ENCODE assay signal across 13 mouse cellular contexts in the genomic region with DNA sequence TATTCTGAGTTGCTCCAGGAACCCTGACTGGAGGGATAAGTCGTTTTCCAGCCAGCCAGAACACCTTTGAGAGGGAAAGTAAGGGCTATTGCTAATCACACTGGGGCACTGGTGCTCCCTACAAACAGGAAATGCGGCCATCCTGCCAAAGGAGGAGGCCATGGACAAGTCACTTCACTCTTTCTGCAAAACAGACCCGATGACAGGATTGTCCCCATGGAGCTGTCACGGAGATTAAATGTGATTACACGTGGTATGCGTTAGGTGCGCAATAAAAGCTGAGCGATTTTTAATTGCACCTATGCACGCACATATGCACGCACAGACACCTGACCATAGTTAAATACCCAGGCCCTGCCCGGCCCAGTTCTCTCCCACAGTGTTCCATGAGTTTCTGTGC. TPM values are rescaled to one million over a fixed set of nuclear protein-coding genes. Genes with fewer than 3 reads are reported as not detected.
DNase-seq lines count a peak whose midpoint lies in the region; ATAC-seq and TF ChIP-seq lines count a peak whose summit lies in the region.
"Had no signal": no experiment of that assay in that cellular context is flagged by ENCODE, and none has a peak within 500 bp of the region (broad histone marks: within the 10 kb centered on the region; RNA-seq: fewer than 3 reads in every experiment).

No protein-coding gene starts in this region.

- WGBS in kidney, adult 2 months: 65% methylated on average over 11 of the region's 11 CpGs
- 50% methylated on average over 11 of the region's 11 CpGs for WGBS in neural tube, embryonic 11.5 days
- 21% methylated on average over 11 of the region's 11 CpGs for WGBS in neural tube, embryonic 15.5 days
- WGBS in stomach, embryonic 16.5 days: 64% methylated on average over 11 of the region's 11 CpGs

- no peak for TF ChIP-seq CTCF in kidney, adult 2 months (conservative IDR thresholded peaks at IDR 0.05; ENCODE audit: insufficient read depth, insufficient read length, low read depth, low read length)

- peak overlapping the region; percentile 7; the same call in 1 of the 2 replicates for H3K9ac ChIP-seq in neural tube, embryonic 11.5 days (ENCODE audit: low read length)
- no peak overlapping the region for H3K9ac ChIP-seq in neural tube, embryonic 15.5 days (replicated peaks)
- peak overlapping the region; percentile 21; the same call in 1 of the 2 replicates for H3K9ac ChIP-seq in stomach, embryonic 16.5 days (ENCODE audit: low read length)
- H3K9ac ChIP-seq: heart, embryonic 15.5 days had no signal

- H3K27me3 ChIP-seq in kidney, adult 2 months (replicated peaks; ENCODE audit: control insufficient read depth, insufficient read depth, low read length): no peaks in the 10 kb centered on the region
- peaks cover 18% of the 10 kb centered on the region for H3K27me3 ChIP-seq in neural tube, embryonic 11.5 days (ENCODE audit: control insufficient read depth, insufficient read depth, low read length)
- peaks cover 30% of the 10 kb centered on the region for H3K27me3 ChIP-seq in neural tube, embryonic 15.5 days (replicated peaks)
- no peaks in the 10 kb centered on the region for H3K27me3 ChIP-seq in stomach, embryonic 16.5 days (ENCODE audit: control insufficient read depth, insufficient read depth, low read length)
- H3K27me3 ChIP-seq: heart, embryonic 15.5 days had no signal

- no peak for ATAC-seq in neural tube, embryonic 11.5 days (ENCODE audit: insufficient read depth, low FRiP score, low TSS enrichment)
- no peak for ATAC-seq in neural tube, embryonic 15.5 days (ENCODE audit: low FRiP score)
- ATAC-seq in stomach, embryonic 16.5 days (ENCODE audit: insufficient read depth, low FRiP score): no peak

- no peak overlapping the region for H3K4me3 ChIP-seq in kidney, adult 2 months (ENCODE audit: insufficient read depth, low read depth, low read length)
- no peak overlapping the region for H3K4me3 ChIP-seq in neural tube, embryonic 11.5 days (ENCODE audit: low read depth, low read length)
- H3K4me3 ChIP-seq in neural tube, embryonic 15.5 days (replicated peaks): no peak overlapping the region
- H3K4me3 ChIP-seq in stomach, embryonic 16.5 days (replicated peaks; ENCODE audit: low read length): no peak overlapping the region
- H3K4me3 ChIP-seq: heart, embryonic 15.5 days had no signal

- H3K27ac ChIP-seq in kidney, adult 2 months (ENCODE audit: insufficient read depth, low read depth, low read length): peak overlapping the region; percentile 34; the same call in 1 of the 2 replicates
- no peak overlapping the region for H3K27ac ChIP-seq in neural tube, embryonic 11.5 days (ENCODE audit: low read depth, low read length)
- no peak overlapping the region for H3K27ac ChIP-seq in neural tube, embryonic 15.5 days (replicated peaks)
- H3K27ac ChIP-seq in stomach, embryonic 16.5 days (ENCODE audit: low read length): peak overlapping the region; percentile 82

- H3K36me3 ChIP-seq in kidney, adult 2 months (ENCODE audit: control insufficient read depth, insufficient read depth, low read length): no peaks in the 10 kb centered on the region
- H3K36me3 ChIP-seq in neural tube, embryonic 11.5 days (ENCODE audit: control insufficient read depth, insufficient read depth, low read length): no peaks in the 10 kb centered on the region
- no peaks in the 10 kb centered on the region for H3K36me3 ChIP-seq in neural tube, embryonic 15.5 days
- H3K36me3 ChIP-seq in stomach, embryonic 16.5 days (ENCODE audit: control insufficient read depth, insufficient read depth, low read length): no peaks in the 10 kb centered on the region
- H3K36me3 ChIP-seq: heart, embryonic 15.5 days had no signal

- peaks cover 5% of the 10 kb centered on the region; the same call in 1 of the 2 replicates for H3K4me1 ChIP-seq in kidney, adult 2 months (ENCODE audit: control insufficient read depth, insufficient read depth, low read length)
- H3K4me1 ChIP-seq in neural tube, embryonic 11.5 days (ENCODE audit: control insufficient read depth, insufficient read depth, low read length): peaks cover 18% of the 10 kb centered on the region
- peaks cover 61% of the 10 kb centered on the region for H3K4me1 ChIP-seq in neural tube, embryonic 15.5 days
- H3K4me1 ChIP-seq in stomach, embryonic 16.5 days (ENCODE audit: control insufficient read depth, insufficient read depth, low read length): peaks cover 51% of the 10 kb centered on the region

- peak; percentile 9 for DNase-seq in embryo, embryonic 10 days (ENCODE audit: low spot score)
- no peak for DNase-seq in embryo, embryonic 10.5 days (ENCODE audit: low spot score)
- DNase-seq in kidney, adult 2 months: no peak
- DNase-seq in kidney, adult 9 months: no peak
- no peak for DNase-seq in neural tube, embryonic 11.5 days (ENCODE audit: low spot score)
- no peak for DNase-seq in thymus, postnatal 0 days (ENCODE audit: low spot score)
- DNase-seq: cerebellum, adult 9-10 months; thymus, adult 2 months had no signal

- H3K4me2 ChIP-seq in neural tube, embryonic 11.5 days (ENCODE audit: low read depth): no peak overlapping the region
- no peak overlapping the region for H3K4me2 ChIP-seq in neural tube, embryonic 15.5 days
- no peak overlapping the region for H3K4me2 ChIP-seq in stomach, embryonic 16.5 days (ENCODE audit: low read depth, low read length)
- H3K4me2 ChIP-seq: heart, embryonic 15.5 days had no signal

- TF ChIP-seq POLR2A in kidney, adult 2 months (IDR thresholded peaks at IDR 0.05; ENCODE audit: low read depth, low read length): no peak

- no peaks in the 10 kb centered on the region for H3K9me3 ChIP-seq in neural tube, embryonic 11.5 days (ENCODE audit: control insufficient read depth, low read length)
- H3K9me3 ChIP-seq in neural tube, embryonic 15.5 days (replicated peaks): no peaks in the 10 kb centered on the region
- no peaks in the 10 kb centered on the region for H3K9me3 ChIP-seq in stomach, embryonic 16.5 days (replicated peaks; ENCODE audit: control insufficient read depth, low read length)
- H3K9me3 ChIP-seq: heart, embryonic 15.5 days had no signal

RNA-seq across cellular contexts. Expression of a gene that starts 1.7 kb away (rescaled TPM):
- polyA plus RNA-seq in kidney, adult 2 months (2012; rRNA removed): 59.2 and 66.7 TPM in 2 replicates
- polyA plus RNA-seq in neural tube, embryonic 11.5 days (2014; fragmentation: Nextera tagmentation; extraction: Ambion mirVana): 14.0 and 15.1 TPM in 2 replicates
- polyA plus RNA-seq in neural tube, embryonic 15.5 days (2015; fragmentation: Nextera tagmentation; extraction: Ambion mirVana): 12.0 and 16.2 TPM in 2 replicates
- 47.9 and 52.2 TPM in 2 replicates for polyA plus RNA-seq in stomach, embryonic 16.5 days (2015; fragmentation: Nextera tagmentation; extraction: Ambion mirVana)
- polyA plus RNA-seq in thymus, postnatal 0 days (2015; fragmentation: Nextera tagmentation; extraction: Ambion mirVana): 3.9 and 4.0 TPM in 2 replicates

RNA-seq across cellular contexts. Expression of a gene that starts 14.6 kb away (rescaled TPM):
- 0.24 and 0.25 TPM in 2 replicates for polyA plus RNA-seq in kidney, adult 2 months (2012; rRNA removed)
- not detected in 2 replicates for polyA plus RNA-seq in neural tube, embryonic 11.5 days (2014; fragmentation: Nextera tagmentation; extraction: Ambion mirVana)
- polyA plus RNA-seq in neural tube, embryonic 15.5 days (2015; fragmentation: Nextera tagmentation; extraction: Ambion mirVana): 26.1 TPM in 1 of 2 replicates, not detected in the other
- 86.6 and 122 TPM in 2 replicates for polyA plus RNA-seq in stomach, embryonic 16.5 days (2015; fragmentation: Nextera tagmentation; extraction: Ambion mirVana)
- 3.3 and 5.1 TPM in 2 replicates for polyA plus RNA-seq in thymus, postnatal 0 days (2015; fragmentation: Nextera tagmentation; extraction: Ambion mirVana)
- polyA plus RNA-seq: midbrain, postnatal 0 days had no signal

RNA-seq across cellular contexts. Expression of a gene that starts 36.2 kb away (rescaled TPM):
- 56.5 and 68.1 TPM in 2 replicates for polyA plus RNA-seq in kidney, adult 2 months (2012; rRNA removed)
- polyA plus RNA-seq in neural tube, embryonic 11.5 days (2014; fragmentation: Nextera tagmentation; extraction: Ambion mirVana): 36.4 and 37.0 TPM in 2 replicates
- polyA plus RNA-seq in neural tube, embryonic 15.5 days (2015; fragmentation: Nextera tagmentation; extraction: Ambion mirVana): 42.6 and 44.1 TPM in 2 replicates
- 48.4 and 51.4 TPM in 2 replicates for polyA plus RNA-seq in stomach, embryonic 16.5 days (2015; fragmentation: Nextera tagmentation; extraction: Ambion mirVana)
- polyA plus RNA-seq in thymus, postnatal 0 days (2015; fragmentation: Nextera tagmentation; extraction: Ambion mirVana): 42.4 and 42.5 TPM in 2 replicates

RNA-seq across cellular contexts. Expression of a gene that starts 37.9 kb away (rescaled TPM):
- 80.4 and 93.7 TPM in 2 replicates for polyA plus RNA-seq in kidney, adult 2 months (2012; rRNA removed)
- 3.3 and 3.7 TPM in 2 replicates for polyA plus RNA-seq in neural tube, embryonic 11.5 days (2014; fragmentation: Nextera tagmentation; extraction: Ambion mirVana)
- 1.9 and 3.7 TPM in 2 replicates for polyA plus RNA-seq in neural tube, embryonic 15.5 days (2015; fragmentation: Nextera tagmentation; extraction: Ambion mirVana)
- polyA plus RNA-seq in stomach, embryonic 16.5 days (2015; fragmentation: Nextera tagmentation; extraction: Ambion mirVana): 4.0 and 4.4 TPM in 2 replicates
- polyA plus RNA-seq in thymus, postnatal 0 days (2015; fragmentation: Nextera tagmentation; extraction: Ambion mirVana): 2.6 and 2.8 TPM in 2 replicates

RNA-seq across cellular contexts. Expression of a gene that starts 58.7 kb away (rescaled TPM):
- 0.03 TPM in 1 of 2 replicates, not detected in the other for polyA plus RNA-seq in kidney, adult 2 months (2012; rRNA removed)
- polyA plus RNA-seq in neural tube, embryonic 11.5 days (2014; fragmentation: Nextera tagmentation; extraction: Ambion mirVana): 0.27 TPM in 1 of 2 replicates, not detected in the other
- not detected in 2 replicates for polyA plus RNA-seq in neural tube, embryonic 15.5 days (2015; fragmentation: Nextera tagmentation; extraction: Ambion mirVana)
- polyA plus RNA-seq in stomach, embryonic 16.5 days (2015; fragmentation: Nextera tagmentation; extraction: Ambion mirVana): 0.32 and 0.46 TPM in 2 replicates
- 0.10 and 0.32 TPM in 2 replicates for polyA plus RNA-seq in thymus, postnatal 0 days (2015; fragmentation: Nextera tagmentation; extraction: Ambion mirVana)
- polyA plus RNA-seq: heart, embryonic 15.5 days; small intestine, adult 2 months had no signal

Comparison
In these comparisons a context has a peak if more than half of its experiments do, and no peak if none do; other contexts are left out.
1. H3K27ac ChIP-seq: peak in kidney, adult 2 months (single experiment) and stomach, embryonic 16.5 days (single experiment); none in neural tube, embryonic 11.5 days (single experiment) and neural tube, embryonic 15.5 days (single experiment).